Mouse (Mus musculus) spleen, adult 2 months (tissue): ENCODE measurements around the gene Mlf2. TPM values are rescaled to one million over a fixed set of nuclear protein-coding genes. Genes with fewer than 3 reads are reported as not detected.

Experiments
- DNase-seq, 2 experiments: peaks; one replicate each; pipeline versions ENCODE4 v3.0.0 to v3.0.0-alpha.2; 2012 to 2021; ENCODE audit warnings: low spot score in 2 of 2, low read depth in 1 of 2
- H3K27ac ChIP-seq: fragments of 200-500 bp; 2 replicates; pipeline ENCODE4 v1.5.1; 2012; ENCODE audit warnings: low read length, inconsistent platforms; ENCODE audit not compliant: insufficient read depth
- H3K27me3 ChIP-seq: fragments of 200-500 bp; 2 replicates; pipeline ENCODE4 v1.6.1; 2012; ENCODE audit warnings: mild to moderate bottlenecking, moderate library complexity, low read length, inconsistent platforms; ENCODE audit not compliant: control insufficient read depth, insufficient read depth
- H3K36me3 ChIP-seq: fragments of 200-500 bp; 2 replicates; pipeline ENCODE4 v1.6.1; 2012; ENCODE audit warnings: mild to moderate bottlenecking, low read length, inconsistent platforms; ENCODE audit not compliant: control insufficient read depth, insufficient read depth
- H3K4me1 ChIP-seq: fragments of 200-500 bp; 2 replicates; pipeline ENCODE4 v1.6.1; 2011; ENCODE audit warnings: inconsistent platforms; ENCODE audit not compliant: control insufficient read depth, insufficient read depth, insufficient read length
- H3K4me3 ChIP-seq: fragments of 200-500 bp; 2 replicates; pipeline ENCODE4 v1.5.1; 2011; ENCODE audit warnings: mild to moderate bottlenecking, inconsistent platforms; ENCODE audit not compliant: insufficient read depth, insufficient read length; ENCODE audit errors: extremely low read depth
- CTCF ChIP-seq: fragments of 200-500 bp; IDR thresholded peaks from 2 replicates; pipeline ENCODE4 v1.5.1; 2011; ENCODE audit warnings: mild to moderate bottlenecking, inconsistent platforms; ENCODE audit not compliant: insufficient read depth, insufficient read length, insufficient replicate concordance; ENCODE audit errors: extremely low read depth
- POLR2A ChIP-seq: fragments of 200-500 bp; IDR thresholded peaks from 2 replicates; pipeline ENCODE4 v1.6.1; 2011; ENCODE audit warnings: low read depth, low read length, inconsistent platforms
- WGBS: fragments of 180-500 bp; shearing (Covaris S2); methylation state at CpG from one replicate; pipeline ENCODE4 v1.1.7; 2018; 5-methylcytosine and 5-hydroxymethylcytosine counted together
- polyA plus RNA-seq: library from polyadenylated mRNA; depleted of rRNA; stranded (reverse); fragments of >200 nt; gene quantifications from 2 replicates; pipeline ENCODE4 v1.2.3, GENCODE M21; 2012; rRNA removed

The Mlf2 gene
- polyA plus RNA-seq, result 125 and 140 TPM in 2 replicates

- peaks cover 11% of the 10 kb centered on the region for H3K36me3 ChIP-seq
- peaks cover 6% of the 10 kb centered on the region; the same call in 1 of the 2 replicates for H3K4me1 ChIP-seq
- TF ChIP-seq CTCF (peak; percentile 86), POLR2A (peak; percentile 69)
- WGBS, result under 1% methylated on average over 56 of the region's 64 CpGs
- peak within 1 kb of the TSS; percentile 76 for H3K4me3 ChIP-seq
- peak; percentile 93 to 96 for DNase-seq
- peak within 1 kb of the TSS; percentile 84 for H3K27ac ChIP-seq
- H3K27me3 ChIP-seq, result no peaks in the 10 kb centered on the region
These were observed at the start of gene Mlf2 for GRCm38 (mm10) chr6:124930754-124931524. Gene Mlf2 (plus strand): TSS chr6:124931386.

- Histone ChIP-seq H3K27ac (no peak overlapping the region), H3K36me3 (no peaks in the 10 kb centered on the region), H3K27me3 (no peaks in the 10 kb centered on the region), H3K4me3 (no peak overlapping the region), H3K4me1 (peaks cover 3% of the 10 kb centered on the region; the same call in 1 of the 2 replicates)
- TF ChIP-seq CTCF (no peak), POLR2A (no peak)
- no peak for DNase-seq
- 91% methylated on average over 9 of the region's 9 CpGs for WGBS
These were observed 49.4 kb upstream of the Mlf2 start for GRCm38 (mm10) chr6:124881821-124882220.

DNA sequence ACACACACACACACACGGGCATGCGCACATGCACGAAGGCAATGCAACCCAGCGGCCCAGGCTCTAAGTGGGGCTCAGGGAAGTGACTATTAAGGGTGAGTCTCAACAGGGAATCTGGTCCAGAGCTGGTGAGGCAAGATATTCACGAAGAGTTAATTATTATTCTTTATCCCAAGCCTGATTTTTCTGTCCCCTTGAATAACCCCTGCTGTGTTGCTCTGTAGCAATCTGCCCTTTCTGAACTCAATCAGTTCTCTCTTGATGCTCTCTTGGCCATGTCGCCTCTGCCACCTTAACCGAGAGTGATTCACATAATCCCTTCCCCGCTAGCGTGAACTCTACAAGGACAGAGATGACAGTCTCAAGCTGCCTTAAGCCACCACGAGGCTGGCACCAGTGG, 47.8 kb upstream of the Mlf2 start:
- Histone ChIP-seq H3K36me3 (no peaks in the 10 kb centered on the region), H3K27ac (no peak overlapping the region), H3K27me3 (no peaks in the 10 kb centered on the region), H3K4me1 (peaks cover 3% of the 10 kb centered on the region; the same call in 1 of the 2 replicates), H3K4me3 (no peak overlapping the region)
- TF ChIP-seq POLR2A (no peak), CTCF (no peak)
- DNase-seq, result no peak
- WGBS, result 86% methylated on average over 10 of the region's 10 CpGs

GRCm38 (mm10) chr6:124884714-124885500, 46.3 kb upstream of the Mlf2 start:
- peak overlapping the region; percentile 14; the same call in 1 of the 2 replicates for H3K4me3 ChIP-seq
- no peaks in the 10 kb centered on the region for H3K27me3 ChIP-seq
- TF ChIP-seq POLR2A, result no peak
- TF ChIP-seq CTCF, result no peak
- H3K27ac ChIP-seq, result peak overlapping the region; percentile 41
- no peaks in the 10 kb centered on the region for H3K36me3 ChIP-seq
- peaks cover 3% of the 10 kb centered on the region; the same call in 1 of the 2 replicates for H3K4me1 ChIP-seq
- no peak for DNase-seq
- WGBS, result 42% methylated on average over 10 of the region's 10 CpGs

- 46% methylated on average over 8 of the region's 8 CpGs for WGBS
- Histone ChIP-seq H3K36me3 (no peaks in the 10 kb centered on the region), H3K4me1 (peaks cover 3% of the 10 kb centered on the region; the same call in 1 of the 2 replicates), H3K27me3 (no peaks in the 10 kb centered on the region), H3K27ac (peak overlapping the region; percentile 39; the same call in 1 of the 2 replicates), H3K4me3 (peak overlapping the region; percentile 42)
- TF ChIP-seq CTCF, result no peak
- DNase-seq, result no peak
These were observed 45.2 kb upstream of the Mlf2 start for GRCm38 (mm10) chr6:124885956-124886381.

GRCm38 (mm10) chr6:124887986-124888385, 43.2 kb upstream of the Mlf2 start, which contains the start of gene Cd4:
Gene Cd4 (minus strand): TSS chr6:124888221.
- no peaks in the 10 kb centered on the region for H3K27me3 ChIP-seq
- 45% methylated on average over 9 of the region's 9 CpGs for WGBS
- peak within 1 kb of the TSS; percentile 54; the same call in 1 of the 2 replicates for H3K27ac ChIP-seq
- no peak for TF ChIP-seq POLR2A
- no peak for TF ChIP-seq CTCF
- no peaks in the 10 kb centered on the region for H3K36me3 ChIP-seq
- DNase-seq, result no peak
- peak within 1 kb of the TSS; percentile 61 for H3K4me3 ChIP-seq
- peaks cover 3% of the 10 kb centered on the region; the same call in 1 of the 2 replicates for H3K4me1 ChIP-seq

DNA sequence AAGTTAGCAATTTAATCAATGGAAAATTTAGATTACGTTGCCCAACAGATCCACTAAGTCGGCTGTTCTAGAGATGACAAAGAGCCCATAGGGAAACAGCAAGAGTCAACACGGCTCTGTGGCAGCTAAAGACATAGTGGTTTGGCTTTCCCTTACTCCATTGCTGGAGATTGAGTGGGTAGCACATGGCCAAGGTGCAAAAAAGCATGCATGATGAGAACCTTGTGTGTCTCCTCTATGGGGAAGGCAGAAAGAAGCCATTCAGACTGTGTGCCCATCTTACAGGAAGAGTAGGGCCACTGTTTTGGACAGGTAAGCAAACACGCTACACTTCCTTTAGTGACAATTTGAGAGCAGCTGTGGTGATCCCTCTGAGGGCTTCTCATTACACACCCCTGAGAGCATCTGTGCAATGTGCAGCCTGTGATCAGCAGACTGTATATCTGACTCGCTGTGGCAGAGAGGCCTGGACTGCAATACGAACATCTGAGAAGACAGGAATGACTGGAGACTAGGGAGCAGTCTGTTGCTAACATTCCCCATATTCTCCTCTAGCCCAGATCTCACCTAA, 42.5 kb upstream of the Mlf2 start:
- WGBS, result 77% methylated on average over 6 of the region's 6 CpGs
- Histone ChIP-seq H3K27ac (no peak overlapping the region), H3K4me3 (no peak overlapping the region), H3K36me3 (no peaks in the 10 kb centered on the region), H3K4me1 (peaks cover 3% of the 10 kb centered on the region; the same call in 1 of the 2 replicates), H3K27me3 (no peaks in the 10 kb centered on the region)
- no peak for DNase-seq
- TF ChIP-seq POLR2A (no peak), CTCF (no peak)
